Mouse (Mus musculus) frontal cortex, postnatal 14 days (tissue): ENCODE data around the gene Znhit6.

Experiments
- DNase-seq, 2 experiments: peaks; one replicate each; pipeline ENCODE4 v3.0.0; 2022; ENCODE audit warnings: low spot score in 2 of 2

Gene Znhit6

DNA sequence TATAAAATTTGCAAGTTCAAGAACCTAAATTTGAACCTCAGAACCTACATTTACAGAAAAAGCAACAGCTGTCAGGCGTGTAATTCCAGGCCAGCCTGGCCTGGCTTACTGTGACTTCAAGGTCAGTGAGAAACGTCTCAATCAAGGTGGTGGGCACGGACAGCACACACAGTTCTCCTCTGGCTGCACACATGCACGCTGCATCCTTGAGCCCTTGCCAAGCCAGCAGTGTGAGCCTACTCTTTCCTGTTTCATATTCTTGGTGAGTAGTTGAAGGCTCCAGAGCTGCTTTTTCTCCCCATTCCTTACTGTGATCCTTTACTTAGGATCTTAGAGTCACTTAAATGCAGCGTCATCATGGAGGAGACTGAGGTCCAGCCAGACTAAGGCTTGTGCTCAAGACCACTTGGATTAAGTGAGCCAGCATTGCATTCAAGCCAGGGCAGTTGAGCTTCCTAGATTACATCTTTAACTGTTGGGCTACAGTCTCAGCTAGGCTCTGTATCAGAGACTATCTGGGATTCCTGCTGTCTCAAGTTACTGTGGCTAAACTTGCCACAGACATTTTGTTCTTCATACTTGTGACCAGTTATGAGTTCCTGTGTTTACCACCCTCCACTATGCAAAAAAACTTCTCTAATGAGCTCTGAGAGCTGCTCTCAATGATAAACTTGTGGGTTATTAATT is 29.6 kb downstream of the Znhit6 start:
- DNase-seq = no peak

DNA sequence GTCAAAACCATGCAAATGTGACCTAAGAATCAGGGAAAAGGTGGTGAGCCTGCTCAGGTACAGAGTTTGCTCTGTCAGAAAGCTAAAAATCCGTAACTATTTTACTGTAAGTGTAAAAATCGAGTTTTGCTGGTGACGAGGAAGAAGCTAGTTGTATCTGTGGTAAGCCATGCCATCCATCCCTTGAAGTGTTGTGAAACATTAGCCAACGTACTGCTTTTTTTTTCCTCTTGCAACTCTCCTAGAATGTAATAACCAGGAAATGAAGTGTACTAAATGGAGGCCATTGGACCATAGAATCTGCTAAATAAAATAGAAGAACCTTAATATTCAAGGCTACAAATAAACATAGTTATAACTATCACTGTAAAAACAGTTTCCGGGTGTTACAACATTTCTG is 32.3 kb downstream of the Znhit6 start:
- no peak for DNase-seq

GRCm38 (mm10) chr3:145612662-145613061 is 36.7 kb downstream of the Znhit6 start:
- DNase-seq = no peak

GRCm38 (mm10) chr3:145613234-145613633 is 37.2 kb downstream of the Znhit6 start:
- no peak for DNase-seq

DNA sequence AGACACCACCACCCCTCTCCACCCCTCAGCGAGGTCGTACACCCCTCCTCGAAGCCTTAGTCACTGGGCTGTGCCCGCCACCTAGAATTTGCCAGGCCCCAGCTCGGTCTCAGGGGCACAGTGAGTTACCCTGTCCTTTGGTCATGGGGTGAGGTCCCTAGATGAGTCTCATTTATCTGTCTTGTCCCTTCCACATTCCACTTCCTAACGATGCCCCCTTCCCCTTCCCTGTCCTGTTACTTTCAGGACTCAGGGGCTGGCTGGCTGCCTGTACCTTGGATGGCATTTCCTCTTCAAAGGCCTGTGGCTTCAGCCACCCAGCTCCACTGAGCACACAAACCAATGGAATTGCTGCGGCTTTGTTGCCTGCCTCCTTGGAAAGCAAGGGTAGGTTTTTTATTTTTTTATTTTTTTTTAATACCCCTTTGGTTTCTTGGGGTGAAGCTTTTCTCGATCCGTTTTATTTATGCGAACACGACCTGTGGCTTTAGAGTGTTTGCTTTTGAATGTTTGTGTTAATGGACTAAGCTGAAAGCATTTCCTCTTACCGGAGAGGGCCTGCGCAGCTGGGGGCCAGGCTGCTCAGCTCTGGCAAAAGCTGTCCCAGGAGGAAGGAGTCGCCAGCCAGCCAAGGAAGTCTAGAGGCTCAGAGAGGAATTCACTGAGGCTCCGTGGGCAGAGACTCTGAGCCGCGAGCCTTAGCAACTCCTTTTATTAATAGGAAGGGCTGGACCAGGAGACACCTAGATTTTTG is 38.5 kb downstream of the Znhit6 start:
- DNase-seq = no peak

GRCm38 (mm10) chr3:145618299-145618698 is 42.3 kb downstream of the Znhit6 start:
- DNase-seq = no peak

DNA sequence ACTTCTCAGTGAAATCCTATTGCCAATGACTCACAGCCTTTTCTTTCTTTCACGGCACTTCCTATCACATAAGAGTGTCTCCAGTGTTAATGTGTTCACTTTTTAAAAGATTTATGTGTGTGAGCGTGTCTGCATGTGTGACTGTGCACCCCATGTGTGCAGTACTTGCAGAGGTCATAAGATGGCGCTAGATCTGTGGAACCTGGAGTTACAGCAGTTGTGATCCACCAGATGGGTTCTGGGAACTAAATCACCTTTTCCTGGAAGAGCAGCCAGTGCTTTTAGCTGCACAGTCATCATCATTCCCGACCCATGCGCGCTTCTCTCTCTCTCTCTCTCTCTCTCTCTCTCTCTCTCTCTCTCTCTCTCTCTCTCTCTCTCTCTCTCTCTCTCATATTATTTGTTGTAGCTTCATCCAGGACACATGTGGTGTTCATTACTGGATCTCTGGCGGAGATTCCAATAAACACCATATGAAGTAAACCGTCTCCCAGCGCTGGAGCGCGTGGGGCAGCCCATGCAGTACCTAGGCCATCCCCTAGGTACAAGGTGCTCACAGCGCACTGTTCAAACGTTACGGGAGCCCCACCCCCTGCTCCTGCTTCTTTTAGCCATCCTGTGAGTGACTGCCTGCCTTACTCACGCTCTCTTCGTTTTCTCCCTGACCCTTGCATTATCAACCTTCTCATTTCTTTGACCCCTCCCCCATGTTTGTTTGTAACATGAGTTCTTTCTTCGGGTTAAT is 43.8 kb downstream of the Znhit6 start:
- no peak for DNase-seq

GRCm38 (mm10) chr3:145621209-145621608 is 45.2 kb downstream of the Znhit6 start:
- no peak for DNase-seq

GRCm38 (mm10) chr3:145623047-145623446 is 47.0 kb downstream of the Znhit6 start:
- DNase-seq = no peak

DNA sequence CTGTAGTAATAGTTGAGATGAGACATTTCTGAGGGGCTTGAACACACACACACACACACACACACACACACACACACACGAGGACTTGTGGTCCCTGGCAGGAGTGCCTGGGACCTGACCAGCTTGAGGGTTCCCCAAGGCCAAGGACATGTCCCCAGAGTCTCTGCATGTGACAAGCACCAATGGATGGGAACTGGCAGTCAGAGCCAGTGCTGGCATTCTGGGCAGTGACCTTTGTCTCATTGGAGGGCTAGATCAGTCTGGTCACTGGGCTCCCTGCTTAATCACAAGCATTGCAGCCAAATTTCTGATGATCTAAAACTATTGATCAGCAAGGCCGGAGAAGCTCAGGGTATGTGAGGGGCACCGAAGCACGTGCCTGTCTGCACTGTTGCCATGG is 48.8 kb downstream of the Znhit6 start:
- DNase-seq = no peak

DNA sequence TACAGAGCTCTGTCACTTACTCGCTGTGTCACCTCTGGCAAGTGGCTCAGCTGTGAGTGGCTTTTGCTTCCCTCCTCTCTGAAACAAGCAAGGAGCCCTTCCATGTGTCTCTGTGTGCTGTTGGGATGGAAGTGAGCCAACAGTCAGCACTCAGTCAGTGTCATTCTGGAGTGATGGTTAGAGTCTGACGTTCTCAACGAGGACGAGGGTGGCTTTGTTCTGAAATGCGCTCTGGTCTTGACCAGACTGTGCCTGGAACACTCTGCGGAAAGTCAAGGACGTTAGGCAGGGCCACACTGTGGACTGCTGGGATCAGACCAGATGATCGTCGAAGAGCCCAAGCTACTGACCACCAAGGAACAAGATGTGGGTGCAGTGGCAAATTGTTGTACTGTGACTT is 49.5 kb downstream of the Znhit6 start:
- DNase-seq = no peak

DNA sequence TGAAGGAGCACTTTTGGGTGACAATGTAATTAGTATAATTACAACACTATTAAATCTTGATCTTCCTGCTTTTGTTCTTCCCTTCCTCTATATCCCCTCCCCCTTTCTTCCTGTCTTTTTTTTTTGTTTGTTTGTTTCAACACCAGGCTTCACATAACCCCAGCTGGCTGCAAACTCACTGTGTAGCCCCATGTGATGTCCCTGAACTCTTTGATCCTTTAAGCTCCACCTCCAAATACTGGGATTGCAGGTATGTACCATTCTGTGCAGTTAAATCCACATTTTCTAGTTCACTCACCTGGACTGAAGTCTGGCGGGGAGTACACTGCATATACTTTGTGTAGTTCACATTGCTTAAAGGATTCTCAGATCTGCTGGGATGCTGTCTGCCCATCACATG is 50.1 kb downstream of the Znhit6 start:
- DNase-seq = no peak

DNA sequence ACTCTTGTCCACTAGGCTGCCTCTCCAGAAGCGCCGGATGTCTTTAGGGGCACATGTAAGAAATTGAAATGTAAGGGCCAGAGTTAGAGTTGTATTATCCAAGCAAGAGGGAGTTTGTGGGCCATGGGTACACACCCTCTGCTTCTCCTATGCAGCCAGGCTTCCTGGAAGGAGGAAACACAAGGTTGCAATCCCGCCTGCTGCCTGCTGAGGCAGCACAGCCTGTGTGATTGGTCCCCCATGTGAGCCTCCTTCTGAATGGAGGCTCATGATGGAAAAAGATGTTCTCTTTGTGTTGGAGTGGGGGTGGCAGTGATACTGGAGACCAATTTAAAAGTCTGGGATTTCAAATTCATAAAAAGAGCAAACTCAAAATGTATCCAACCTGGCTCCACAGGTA is 51.8 kb downstream of the Znhit6 start:
- peak in 1 of 2 experiments; percentile 23 for DNase-seq

- DNase-seq = no peak
These were observed 52.6 kb downstream of the Znhit6 start for GRCm38 (mm10) chr3:145628643-145629042.

- DNase-seq = no peak
These were observed 56.9 kb downstream of the Znhit6 start for GRCm38 (mm10) chr3:145632888-145633287.

DNA sequence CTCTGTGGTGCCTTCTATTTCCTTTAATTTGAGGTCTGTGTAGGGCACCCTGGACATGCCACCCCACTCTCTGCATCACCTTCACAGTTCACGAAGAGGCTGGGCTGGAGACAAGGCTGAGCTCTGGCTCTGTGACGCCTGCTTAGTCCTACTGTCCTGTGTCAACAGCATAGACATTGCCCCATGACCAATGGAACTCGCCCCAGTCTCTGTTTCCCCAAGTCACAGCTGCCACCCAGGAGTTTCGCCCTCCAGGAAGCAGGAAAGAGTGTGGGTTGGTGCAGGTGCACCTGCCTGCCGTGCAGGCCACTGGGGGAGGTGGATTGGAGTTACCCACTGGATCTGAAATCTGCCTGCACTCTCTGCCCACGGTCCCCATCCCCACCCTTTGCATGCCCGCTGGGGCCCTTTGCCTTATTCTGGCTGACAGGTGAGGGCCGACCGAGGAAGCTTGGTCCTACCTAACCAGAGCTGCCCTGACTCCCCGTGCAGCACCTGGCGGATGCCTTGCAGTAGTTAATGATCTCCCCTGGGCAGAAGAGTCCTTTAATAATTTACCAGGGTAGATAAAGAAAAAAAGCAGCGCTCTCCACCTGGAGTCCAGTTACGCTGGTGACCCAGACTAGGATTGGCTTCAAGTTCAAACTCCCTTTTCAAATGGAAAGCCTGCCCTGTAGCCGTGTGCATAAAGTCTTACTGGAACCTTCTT is 58.2 kb downstream of the Znhit6 start:
- no peak for DNase-seq

DNA sequence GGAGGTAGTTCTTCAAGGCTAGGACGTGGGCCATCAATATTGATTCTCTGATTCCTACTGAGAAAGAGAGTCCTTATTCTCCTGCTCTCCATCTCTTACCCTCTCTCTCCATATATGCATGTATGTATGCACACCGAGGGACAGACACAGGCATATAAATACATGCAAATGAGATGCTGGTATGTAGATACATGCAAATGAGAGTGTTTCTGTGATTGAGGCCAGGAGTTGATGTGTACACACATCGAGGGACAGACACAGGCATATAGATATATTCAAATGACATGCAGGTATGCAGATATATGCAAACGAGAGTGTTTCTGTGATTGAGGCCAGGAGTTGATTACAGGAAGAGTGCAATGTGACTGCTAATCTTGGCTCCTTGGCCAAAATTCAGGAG is 64.2 kb downstream of the Znhit6 start:
- DNase-seq = no peak

- no peak for DNase-seq
These were observed 64.6 kb downstream of the Znhit6 start for GRCm38 (mm10) chr3:145640583-145640982.

DNA sequence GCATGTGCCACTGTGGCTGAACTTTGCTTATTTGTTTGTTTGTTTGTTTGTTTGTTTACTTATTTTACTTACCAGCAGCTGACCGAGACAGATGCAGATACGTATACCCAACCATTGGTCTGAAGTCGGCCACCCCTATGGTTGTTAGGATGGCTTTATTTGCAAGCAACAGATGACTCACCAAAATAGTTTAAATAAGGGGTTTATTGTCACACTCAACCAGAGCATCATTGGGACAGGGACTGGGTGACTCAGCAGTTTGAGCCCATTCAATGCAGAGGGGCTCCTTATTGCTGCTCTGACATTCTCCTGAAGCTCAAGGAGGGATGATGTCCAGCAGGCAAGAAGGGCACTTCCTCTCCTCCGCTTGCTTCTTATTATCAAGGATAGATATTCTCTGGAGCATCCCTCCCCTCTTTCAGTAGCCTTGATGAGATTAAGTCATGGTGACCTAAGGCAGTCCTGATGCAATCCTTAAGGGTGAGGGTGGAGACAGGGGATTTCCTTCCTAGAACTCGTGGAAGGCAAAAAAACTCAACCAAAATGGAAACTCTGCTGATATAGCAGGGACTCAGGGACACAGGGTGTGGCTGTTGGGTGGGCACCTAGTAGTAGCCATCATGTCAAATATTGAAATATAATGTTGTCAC is 65.2 kb downstream of the Znhit6 start:
- no peak for DNase-seq

- DNase-seq = no peak
These were observed 65.9 kb downstream of the Znhit6 start for GRCm38 (mm10) chr3:145641878-145642277.

- DNase-seq = no peak
These were observed 66.9 kb downstream of the Znhit6 start for GRCm38 (mm10) chr3:145642861-145643260.

DNA sequence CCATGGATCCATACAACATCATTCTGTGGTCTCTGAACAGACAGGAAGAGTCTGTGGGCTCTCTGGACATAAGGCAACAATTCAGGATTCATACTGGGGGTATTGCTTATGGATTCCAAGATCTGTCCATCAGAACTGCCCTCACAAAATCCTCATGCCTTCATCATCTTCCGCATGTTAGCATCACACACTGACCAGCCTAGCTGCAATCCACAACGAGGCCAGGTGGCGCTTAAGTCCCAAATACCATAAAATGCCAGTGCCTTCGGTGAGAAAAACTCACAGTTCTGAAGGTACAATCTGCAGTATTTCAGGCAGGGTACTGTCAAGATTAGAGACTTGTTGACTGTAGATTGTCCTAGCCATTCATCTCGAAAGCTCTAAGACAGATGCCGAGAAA is 69.5 kb downstream of the Znhit6 start:
- DNase-seq = no peak
